In genomic region chr2:176636244-176636643, GRCm38 (mm10) we compare ENCODE assay signal across 7 mouse cellular contexts. TPM values are rescaled to one million over a fixed set of nuclear protein-coding genes. Genes with fewer than 3 reads are reported as not detected.
DNase-seq lines count a peak whose midpoint lies in the region; ATAC-seq and TF ChIP-seq lines count a peak whose summit lies in the region.
"Not testable (repeated sequence)": the region's sequence is repeated elsewhere in the genome, so short reads cannot be mapped to it uniquely, and the experiment has no call there.

Gene Gm14308, minus strand, starts transcription at chr2:176636344.

- H3K9ac ChIP-seq in embryonic facial prominence, embryonic 14.5 days (ENCODE audit: low read depth, low read length); forebrain, postnatal 0 days; intestine, embryonic 16.5 days (ENCODE audit: low read depth, low read length); limb, embryonic 13.5 days; midbrain, embryonic 11.5 days (ENCODE audit: low read length); neural tube, embryonic 14.5 days (replicated peaks; ENCODE audit: low read depth, low read length): not testable (repeated sequence)

- not testable (repeated sequence) for H3K9me3 ChIP-seq in embryonic facial prominence, embryonic 14.5 days (ENCODE audit: control insufficient read depth, low read length); forebrain, postnatal 0 days (ENCODE audit: low read length); intestine, embryonic 16.5 days (ENCODE audit: control insufficient read depth, low read length); limb, embryonic 13.5 days; midbrain, embryonic 11.5 days (ENCODE audit: control insufficient read depth, low read length); neural tube, embryonic 14.5 days (ENCODE audit: control insufficient read depth, low read length)

- not testable (repeated sequence) for H3K4me1 ChIP-seq in embryonic facial prominence, embryonic 14.5 days (ENCODE audit: control insufficient read depth, insufficient read depth, low read length); forebrain, postnatal 0 days (ENCODE audit: insufficient read depth); intestine, embryonic 16.5 days (ENCODE audit: control insufficient read depth, insufficient read depth, low read length); limb, embryonic 13.5 days; midbrain, embryonic 11.5 days (ENCODE audit: control insufficient read depth, insufficient read depth, low read length); neural tube, embryonic 14.5 days (ENCODE audit: control insufficient read depth, insufficient read depth, low read length)

- not testable (repeated sequence) for H3K36me3 ChIP-seq in embryonic facial prominence, embryonic 14.5 days (ENCODE audit: control insufficient read depth, insufficient read depth, low read length); forebrain, postnatal 0 days (ENCODE audit: insufficient read depth); intestine, embryonic 16.5 days (ENCODE audit: control insufficient read depth, insufficient read depth, low read length); limb, embryonic 13.5 days; midbrain, embryonic 11.5 days (ENCODE audit: control insufficient read depth, insufficient read depth, low read length); neural tube, embryonic 14.5 days (ENCODE audit: control insufficient read depth, insufficient read depth, low read length)

- ATAC-seq in embryonic facial prominence, embryonic 14.5 days (ENCODE audit: low read depth); forebrain, postnatal 0 days; hematopoietic stem cell, adult 5-6 weeks (replicated peaks in 1 of 2; ENCODE audit: insufficient read depth in 1 of 2, low FRiP score in 2 of 2, low TSS enrichment in 1 of 2, low read depth in 1 of 2, poor library complexity in 2 of 2, severe bottlenecking in 2 of 2); intestine, embryonic 16.5 days; limb, embryonic 13.5 days (ENCODE audit: low FRiP score, low read depth); midbrain, embryonic 11.5 days (ENCODE audit: low FRiP score); neural tube, embryonic 14.5 days (ENCODE audit: low read depth): not testable (repeated sequence)

- H3K27me3 ChIP-seq in embryonic facial prominence, embryonic 14.5 days (replicated peaks; ENCODE audit: control insufficient read depth, insufficient read depth, low read length); forebrain, postnatal 0 days (ENCODE audit: insufficient read depth, low read length); intestine, embryonic 16.5 days (replicated peaks; ENCODE audit: control insufficient read depth, insufficient read depth, low read length); limb, embryonic 13.5 days; midbrain, embryonic 11.5 days (ENCODE audit: control insufficient read depth, insufficient read depth, low read length); neural tube, embryonic 14.5 days (ENCODE audit: control insufficient read depth, insufficient read depth, low read length): not testable (repeated sequence)

- H3K4me2 ChIP-seq in embryonic facial prominence, embryonic 14.5 days (ENCODE audit: low read depth, low read length); forebrain, postnatal 0 days (ENCODE audit: low read depth); intestine, embryonic 16.5 days (ENCODE audit: low read depth, low read length); limb, embryonic 13.5 days (replicated peaks); midbrain, embryonic 11.5 days; neural tube, embryonic 14.5 days (ENCODE audit: low read depth, low read length): not testable (repeated sequence)

- not testable (repeated sequence) for DNase-seq in embryonic facial prominence, embryonic 14.5 days (ENCODE audit: low spot score); forebrain, postnatal 0 days; midbrain, embryonic 11.5 days (ENCODE audit: low spot score, missing footprints)

- not testable (repeated sequence) for TF ChIP-seq CTCF in forebrain, postnatal 0 days (IDR thresholded peaks at IDR 0.05; ENCODE audit: low read depth)

- not testable (repeated sequence) for H3K27ac ChIP-seq in embryonic facial prominence, embryonic 14.5 days (replicated peaks; ENCODE audit: low read depth, low read length); forebrain, postnatal 0 days (ENCODE audit: low read depth, low read length); intestine, embryonic 16.5 days (ENCODE audit: low read length); limb, embryonic 13.5 days; midbrain, embryonic 11.5 days (ENCODE audit: low read depth, low read length); neural tube, embryonic 14.5 days (ENCODE audit: low read depth, low read length)

- no CpG with 5 or more reads among the region's 4 CpGs for WGBS in embryonic facial prominence, embryonic 14.5 days
- no CpG with 5 or more reads among the region's 4 CpGs for WGBS in forebrain, postnatal 0 days
- WGBS in intestine, embryonic 16.5 days: no CpG with 5 or more reads among the region's 4 CpGs
- WGBS in limb, embryonic 13.5 days: no CpG with 5 or more reads among the region's 4 CpGs
- WGBS in midbrain, embryonic 11.5 days: no CpG with 5 or more reads among the region's 4 CpGs
- WGBS in neural tube, embryonic 14.5 days: no CpG with 5 or more reads among the region's 4 CpGs

- H3K4me3 ChIP-seq in embryonic facial prominence, embryonic 14.5 days (ENCODE audit: low read depth, low read length); forebrain, postnatal 0 days (ENCODE audit: low read depth, low read length); intestine, embryonic 16.5 days (ENCODE audit: low read length); limb, embryonic 13.5 days; midbrain, embryonic 11.5 days (ENCODE audit: low read depth, low read length); neural tube, embryonic 14.5 days (ENCODE audit: low read depth, low read length): not testable (repeated sequence)

RNA-seq across cellular contexts. Expression of gene Gm14308, which starts in this region (rescaled TPM):
- polyA plus RNA-seq in embryonic facial prominence, embryonic 14.5 days (2014; fragmentation: Nextera tagmentation; extraction: Ambion mirVana): 13.2 and 23.0 TPM in 2 replicates
- 30.6 TPM in 2 replicates for total RNA-seq in forebrain, postnatal 0 days (2014; rRNA removed)
- polyA plus RNA-seq in forebrain, postnatal 0 days (2015; fragmentation: Nextera tagmentation; extraction: Ambion mirVana): 13.6 and 31.2 TPM in 2 replicates
- 10.1 TPM in 1 of 2 replicates, not detected in the other for total RNA-seq in hematopoietic stem cell, adult 5-6 weeks (2017)
- polyA plus RNA-seq in intestine, embryonic 16.5 days (2015; fragmentation: Nextera tagmentation; extraction: Ambion mirVana): 14.5 and 14.7 TPM in 2 replicates
- 27.1 and 32.1 TPM in 2 replicates for polyA plus RNA-seq in limb, embryonic 13.5 days (2015; fragmentation: Nextera tagmentation; extraction: Ambion mirVana)
- 32.5 and 35.0 TPM in 2 replicates for polyA plus RNA-seq in midbrain, embryonic 11.5 days (2014; fragmentation: Nextera tagmentation; extraction: Ambion mirVana)
- 7.8 and 24.9 TPM in 2 replicates for polyA plus RNA-seq in neural tube, embryonic 14.5 days (2014; fragmentation: Nextera tagmentation; extraction: Ambion mirVana)
